Comparison of ENCODE assay signal across 8 mouse cellular contexts in the genomic region with DNA sequence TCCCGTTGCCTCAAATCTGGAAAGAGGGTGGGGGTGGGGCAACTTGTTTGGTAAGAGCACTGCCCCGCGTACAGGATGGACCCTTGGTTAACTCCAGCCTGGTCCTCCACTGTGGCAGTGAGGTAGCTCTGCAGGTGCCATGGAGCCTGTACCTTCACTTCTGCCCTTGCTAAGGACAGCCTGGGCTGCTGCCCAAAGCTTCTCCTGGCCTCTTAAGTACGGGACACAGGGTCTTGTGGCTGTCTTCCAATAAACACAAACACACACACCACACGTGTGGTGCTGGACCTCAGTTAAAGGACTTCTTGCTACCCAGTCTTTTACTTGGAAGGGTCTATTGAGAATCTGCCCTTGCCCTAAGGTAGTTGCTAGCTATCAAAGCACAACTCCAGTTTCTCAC. TPM values are rescaled to one million over a fixed set of nuclear protein-coding genes. Genes with fewer than 3 reads are reported as not detected.
DNase-seq lines count a peak whose midpoint lies in the region; ATAC-seq and TF ChIP-seq lines count a peak whose summit lies in the region.

No protein-coding gene starts in this region.

- H3K9me3 ChIP-seq in heart, embryonic 12.5 days (replicated peaks) = no peaks in the 10 kb centered on the region
- no peaks in the 10 kb centered on the region for H3K9me3 ChIP-seq in ES-E14 (ENCODE audit: control insufficient read depth, insufficient read depth, low read depth, low read length)
- H3K9me3 ChIP-seq in hindbrain, embryonic 13.5 days = no peaks in the 10 kb centered on the region
- no peaks in the 10 kb centered on the region for H3K9me3 ChIP-seq in midbrain, embryonic 12.5 days

- no peak overlapping the region for H3K27ac ChIP-seq in heart, embryonic 12.5 days (ENCODE audit: poor library complexity, severe bottlenecking)
- H3K27ac ChIP-seq in ES-E14 (ENCODE audit: insufficient read depth, low read depth, low read length, poor library complexity, severe bottlenecking) = no peak overlapping the region
- H3K27ac ChIP-seq in hindbrain, embryonic 13.5 days = no peak overlapping the region
- H3K27ac ChIP-seq in midbrain, embryonic 12.5 days (replicated peaks) = no peak overlapping the region

- no peak for ATAC-seq in heart, embryonic 12.5 days (ENCODE audit: insufficient number of reproducible peaks, low FRiP score)
- no peak for ATAC-seq in hindbrain, embryonic 13.5 days (ENCODE audit: low FRiP score)
- ATAC-seq in midbrain, embryonic 12.5 days (ENCODE audit: low FRiP score, low read depth) = no peak

- DNase-seq in heart, postnatal 10 days = no peak
- DNase-seq in ES-E14 (ENCODE audit: low read depth, low spot score) = no peak
- DNase-seq in layer of hippocampus, postnatal 25 days (ENCODE audit: extremely low spot score in 1 of 2, low spot score in 1 of 2) = no peak
- no peak for DNase-seq in kidney, adult 9 months
- no peak for DNase-seq in urinary bladder, postnatal 25 days (ENCODE audit: low spot score)

- H3K4me1 ChIP-seq in heart, embryonic 12.5 days (replicated peaks) = peaks cover 53% of the 10 kb centered on the region
- H3K4me1 ChIP-seq in ES-E14 (ENCODE audit: control insufficient read depth in 2 of 2, insufficient read depth in 2 of 2, low read length in 2 of 2, poor library complexity in 1 of 2) = peaks cover 5 to 11% of the 10 kb centered on the region in 2 experiments
- H3K4me1 ChIP-seq in hindbrain, embryonic 13.5 days (replicated peaks) = peaks cover 56% of the 10 kb centered on the region
- peaks cover 47% of the 10 kb centered on the region for H3K4me1 ChIP-seq in midbrain, embryonic 12.5 days

- WGBS in heart, embryonic 12.5 days = 11% methylated on average over 5 of the region's 5 CpGs
- 16% methylated on average over 5 of the region's 5 CpGs for WGBS in hindbrain, embryonic 13.5 days
- 11% methylated on average over 5 of the region's 5 CpGs for WGBS in midbrain, embryonic 12.5 days

- peak overlapping the region; percentile 4; the same call in 1 of the 2 replicates for H3K4me3 ChIP-seq in heart, embryonic 12.5 days
- H3K4me3 ChIP-seq in ES-E14 (ENCODE audit: insufficient read depth in 1 of 2, low read depth in 1 of 2, low read length in 2 of 2, poor library complexity in 1 of 2, severe bottlenecking in 1 of 2) = peak overlapping the region; percentile 76 to 87
- no peak overlapping the region for H3K4me3 ChIP-seq in hindbrain, embryonic 13.5 days
- peak overlapping the region; percentile 92 for H3K4me3 ChIP-seq in midbrain, embryonic 12.5 days

- peaks cover 14% of the 10 kb centered on the region for H3K36me3 ChIP-seq in heart, embryonic 12.5 days
- H3K36me3 ChIP-seq in ES-E14 (ENCODE audit: control insufficient read depth, insufficient read depth, low read length, poor library complexity, severe bottlenecking) = peaks cover 28% of the 10 kb centered on the region
- peaks cover 15% of the 10 kb centered on the region for H3K36me3 ChIP-seq in hindbrain, embryonic 13.5 days
- peaks cover 15% of the 10 kb centered on the region for H3K36me3 ChIP-seq in midbrain, embryonic 12.5 days

- in situ Hi-C loops in ES-E14 (cut with MboI; ENCODE audit: low sequenced_read_pairs in 2 of 2, unreplicated experiment in 2 of 2) = no loop called here

- intact Hi-C loops in heart, postnatal 10 days (cut with DNase I) = no loop called here

- H3K27me3 ChIP-seq in heart, embryonic 12.5 days (replicated peaks) = no peaks in the 10 kb centered on the region
- peaks cover 18% of the 10 kb centered on the region for H3K27me3 ChIP-seq in hindbrain, embryonic 13.5 days
- H3K27me3 ChIP-seq in midbrain, embryonic 12.5 days = peaks cover 14% of the 10 kb centered on the region; the same call in 1 of the 2 replicates

- peak overlapping the region; percentile 23; the same call in 1 of the 2 replicates for H3K9ac ChIP-seq in heart, embryonic 12.5 days
- H3K9ac ChIP-seq in ES-E14 (ENCODE audit: insufficient read depth, low read depth, low read length, poor library complexity, severe bottlenecking) = peak overlapping the region; percentile 92
- H3K9ac ChIP-seq in hindbrain, embryonic 13.5 days = 0 out of 2 replicates have a peak overlapping the region, but pooled peaks have one; percentile 13
- H3K9ac ChIP-seq in midbrain, embryonic 12.5 days (replicated peaks) = peak overlapping the region; percentile 24; the same call in 1 of the 2 replicates

- peak overlapping the region; percentile 96 for H3K4me2 ChIP-seq in heart, embryonic 12.5 days
- peak overlapping the region; percentile 85 for H3K4me2 ChIP-seq in hindbrain, embryonic 13.5 days
- peak overlapping the region; percentile 82 for H3K4me2 ChIP-seq in midbrain, embryonic 12.5 days (replicated peaks)

TF ChIP-seq in ES-E14, 5 proteins besides CTCF, POLR2A, EP300 and RAD21:
- TF ChIP-seq CHD2 (IDR thresholded peaks at IDR 0.05; ENCODE audit: low read depth, low read length) (no peak), ZNF384 (IDR thresholded peaks at IDR 0.05; ENCODE audit: low read depth, low read length) (no peak), HCFC1 (IDR thresholded peaks at IDR 0.05; ENCODE audit: borderline replicate concordance, insufficient read depth, low read length) (no peak), MAFK (IDR thresholded peaks at IDR 0.05; ENCODE audit: insufficient read depth, low read depth, low read length) (no peak), ZC3H11A (IDR thresholded peaks at IDR 0.05; ENCODE audit: borderline replicate concordance, low read depth, low read length) (no peak)

RNA-seq across cellular contexts. Expression of a gene that starts 2.5 kb away (rescaled TPM):
- polyA plus RNA-seq in heart, embryonic 12.5 days (2016; fragmentation: Nextera tagmentation; extraction: Ambion mirVana) = 188 and 194 TPM in 2 replicates
- total RNA-seq in heart, postnatal 10 days (2021) = 10 to 100 TPM; 42.5 to 47.3 TPM
- total RNA-seq in ES-E14 (2012; rRNA removed) = 142 and 175 TPM in 2 replicates
- 113 and 126 TPM in 2 replicates for polyA plus RNA-seq in hindbrain, embryonic 13.5 days (2015; fragmentation: Nextera tagmentation; extraction: Ambion mirVana)
- 213 and 215 TPM in 2 replicates for polyA plus RNA-seq in midbrain, embryonic 12.5 days (2016; fragmentation: Nextera tagmentation; extraction: Ambion mirVana)
- total RNA-seq in layer of hippocampus, postnatal 25 days (2021) = 10 to 100 TPM; 33.6 to 35.7 TPM

RNA-seq across cellular contexts. Expression of a gene that starts 6.7 kb away (rescaled TPM):
- 13.2 and 14.9 TPM in 2 replicates for polyA plus RNA-seq in heart, embryonic 12.5 days (2016; fragmentation: Nextera tagmentation; extraction: Ambion mirVana)
- 10 to 100 TPM; 10.2 to 11.2 TPM for total RNA-seq in heart, postnatal 10 days (2021)
- total RNA-seq in ES-E14 (2012; rRNA removed) = 6.8 and 9.2 TPM in 2 replicates
- 43.5 and 44.8 TPM in 2 replicates for polyA plus RNA-seq in hindbrain, embryonic 13.5 days (2015; fragmentation: Nextera tagmentation; extraction: Ambion mirVana)
- polyA plus RNA-seq in midbrain, embryonic 12.5 days (2016; fragmentation: Nextera tagmentation; extraction: Ambion mirVana) = 18.9 and 20.7 TPM in 2 replicates
- total RNA-seq in layer of hippocampus, postnatal 25 days (2021) = 10 to 100 TPM; 65.6 to 69.5 TPM

RNA-seq across cellular contexts. Expression of a gene that starts 37.6 kb away (rescaled TPM):
- polyA plus RNA-seq in heart, embryonic 12.5 days (2016; fragmentation: Nextera tagmentation; extraction: Ambion mirVana) = 0.08 and 0.10 TPM in 2 replicates
- under 1 TPM in 1 of 2 experiments, not detected in 1; 0.20 TPM for total RNA-seq in heart, postnatal 10 days (2021)
- total RNA-seq in ES-E14 (2012; rRNA removed) = 0.49 and 0.74 TPM in 2 replicates
- 4.8 and 5.2 TPM in 2 replicates for polyA plus RNA-seq in hindbrain, embryonic 13.5 days (2015; fragmentation: Nextera tagmentation; extraction: Ambion mirVana)
- 4.2 and 5.7 TPM in 2 replicates for polyA plus RNA-seq in midbrain, embryonic 12.5 days (2016; fragmentation: Nextera tagmentation; extraction: Ambion mirVana)
- total RNA-seq in layer of hippocampus, postnatal 25 days (2021) = 10 to 100 TPM; 10.3 to 12.2 TPM

Comparison
In these comparisons a context has a peak if more than half of its experiments do, and no peak if none do; other contexts are left out.
1. H3K9ac ChIP-seq: peak in every context shown above with its lines; median percentile 92 in ES-E14; 24 in midbrain, embryonic 12.5 days; 23 in heart, embryonic 12.5 days; 13 in hindbrain, embryonic 13.5 days.